Mouse (Mus musculus) embryonic stem cell, embryonic (primary cell): Measurements from ENCODE around the gene Cldn5.

Experiments used
- CTCF ChIA-PET, 4 experiments: fragments of 300-600 bp in 2 of 4; fragments of 350-600 bp in 2 of 4; sonication (Branson Sonifier 250); formaldehyde crosslinking; loops; one replicate each; lab custom pipeline; 2022; ENCODE audit warnings: inconsistent platforms in 2 of 4; lab: Charles Lee
- POLR2A ChIA-PET, 4 experiments: fragments of 300-600 bp in 2 of 4; fragments of 350-600 bp in 2 of 4; sonication (Branson Sonifier 250); formaldehyde crosslinking; loops; one replicate each; lab custom pipeline; 2022; ENCODE audit warnings: antibody characterized with exemption in 4 of 4, inconsistent platforms in 1 of 4; lab: Charles Lee

Gene Cldn5

GRCm38 (mm10) chr16:18775621-18776555, 759 bp upstream of the Cldn5 start:
- POLR2A ChIA-PET, result interaction anchor here in 3 of 4 experiments (0.6 to 5.4 kb wide), 101 partner anchors 7 to 1614 kb away, joined by 3 to 83 read pairs (median 4); partner anchors contain the start of genes Cdc45 (in 3 of the 3), Hira (in 3 of the 3), Mrpl40 (in 3 of the 3) and Ufd1 (in 3 of the 3)
- CTCF ChIA-PET, result interaction anchor here in 3 of 4 experiments (0.6 to 2.0 kb wide), 7 partner anchors 36 to 89 kb away, joined by 3 to 11 read pairs (median 4); partner anchors contain the start of genes Cdc45 (in 1 of the 3) and Ufd1 (in 1 of the 3)

GRCm38 (mm10) chr16:18777101-18778080, 744 bp downstream of the Cldn5 start:
- POLR2A ChIA-PET, result interaction anchor here in 3 of 4 experiments (0.5 to 5.4 kb wide), 101 partner anchors 7 to 1613 kb away, joined by 3 to 83 read pairs (median 5); partner anchors contain the start of genes Cdc45 (in 3 of the 3), Hira (in 3 of the 3), Mrpl40 (in 3 of the 3) and Ufd1 (in 3 of the 3)
- CTCF ChIA-PET, result interaction anchor here in 3 of 4 experiments (0.6 to 2.0 kb wide), 9 partner anchors 35 to 423 kb away, joined by 3 to 11 read pairs (median 4); partner anchors contain the start of genes Cdc45 (in 1 of the 3) and Ufd1 (in 1 of the 3)

DNA sequence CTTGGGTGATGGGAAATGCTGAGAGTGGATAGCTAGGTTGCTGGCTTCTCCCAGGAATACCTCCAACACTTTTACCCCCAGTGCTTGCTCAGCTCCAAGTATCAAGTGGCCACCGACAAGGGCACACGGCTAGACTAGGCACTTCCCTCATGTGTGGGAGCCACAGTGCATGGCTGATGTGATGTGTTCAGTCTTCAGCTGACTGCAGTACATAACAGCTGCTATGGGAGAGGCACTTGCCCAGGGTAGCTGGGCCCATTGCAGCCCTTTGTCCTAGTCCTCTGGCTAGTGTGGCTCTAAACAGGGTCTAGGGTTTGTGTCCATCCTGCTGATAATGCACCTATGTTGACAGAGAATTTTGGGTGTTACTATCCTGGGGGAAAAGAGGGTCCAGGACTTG, 1.8 kb downstream of the Cldn5 start:
- ChIA-PET POLR2A (interaction anchor here in 3 of 4 experiments (0.6 to 5.4 kb wide), 34 partner anchors 8 to 689 kb away, joined by 3 to 83 read pairs (median 8); partner anchors contain the start of genes Cdc45 (in 3 of the 3), Ufd1 (in 3 of the 3), 2510002D24Rik (in 1 of the 3) and Gm28539 (in 1 of the 3)), CTCF (interaction anchor here in 1 of 4 experiments (1.3 kb wide), 1 partner anchor 83 kb away, joined by 3 read pairs; no protein-coding TSS in a partner anchor)

GRCm38 (mm10) chr16:18781810-18782209, 5.2 kb downstream of the Cldn5 start:
- ChIA-PET POLR2A (interaction anchor here in 2 of 4 experiments (1.1 to 1.8 kb wide), 7 partner anchors 10 to 165 kb away, joined by 3 to 10 read pairs (median 5); partner anchors contain the start of genes Cdc45 (in 2 of the 2), Ufd1 (in 2 of the 2), 2510002D24Rik (in 1 of the 2) and Gm28539 (in 1 of the 2)), CTCF (interaction anchor here in 1 of 4 experiments (1.2 to 2.1 kb wide), 2 partner anchors 85 to 94 kb away, joined by 3 to 8 read pairs; no protein-coding TSS in a partner anchor)

DNA sequence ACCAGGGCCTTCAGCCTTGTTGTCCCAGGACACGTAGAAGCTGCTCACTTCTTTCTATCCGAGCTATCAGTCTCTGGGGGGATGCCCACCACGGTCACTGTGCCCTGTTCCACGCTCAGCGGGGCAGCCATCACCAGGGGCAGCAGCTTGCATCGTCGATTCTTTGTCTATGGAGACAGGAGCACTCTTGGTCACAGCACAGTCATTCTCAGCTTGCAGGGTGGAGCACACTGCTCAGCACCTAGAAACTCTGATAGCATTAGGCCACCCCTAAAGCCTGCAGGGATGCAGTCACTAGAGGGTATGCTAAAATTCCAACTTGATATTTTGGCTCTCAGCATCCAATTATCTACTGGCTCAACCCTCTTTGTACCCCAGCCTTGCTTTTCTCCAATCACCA, 8.4 kb downstream of the Cldn5 start:
- CTCF ChIA-PET, result no interaction called here
- POLR2A ChIA-PET, result interaction anchor here in 2 of 4 experiments (0.6 to 2.1 kb wide), 8 partner anchors 8 to 1407 kb away, joined by 3 to 6 read pairs (median 4); partner anchors contain the start of genes Cdc45 (in 1 of the 2), Cldn5 (in 1 of the 2) and Ufd1 (in 1 of the 2)

DNA sequence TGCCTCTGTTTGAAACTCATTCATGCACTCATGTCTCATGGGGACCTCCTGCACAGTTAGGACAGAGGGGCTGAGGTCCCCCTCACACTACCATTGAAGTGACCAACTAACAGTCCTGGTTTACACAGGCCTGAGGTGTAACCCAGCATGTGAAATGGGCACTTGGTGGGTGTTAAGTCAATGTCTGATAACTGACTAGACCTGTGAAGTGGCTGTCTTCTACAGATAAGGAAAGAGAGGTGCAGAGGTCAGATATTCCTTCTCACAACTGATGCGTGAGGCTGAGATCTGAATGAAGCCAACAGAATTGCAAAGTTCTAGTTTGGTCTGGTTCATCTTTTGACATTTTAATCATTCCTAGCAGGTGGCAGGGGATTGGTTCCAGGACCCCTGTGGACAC, 8.8 kb downstream of the Cldn5 start:
- CTCF ChIA-PET, result no interaction called here
- POLR2A ChIA-PET, result interaction anchor here in 2 of 4 experiments (0.6 to 2.1 kb wide), 7 partner anchors 9 to 89 kb away, joined by 3 to 7 read pairs (median 5); partner anchors contain the start of gene Cldn5 (in 2 of the 2)

DNA sequence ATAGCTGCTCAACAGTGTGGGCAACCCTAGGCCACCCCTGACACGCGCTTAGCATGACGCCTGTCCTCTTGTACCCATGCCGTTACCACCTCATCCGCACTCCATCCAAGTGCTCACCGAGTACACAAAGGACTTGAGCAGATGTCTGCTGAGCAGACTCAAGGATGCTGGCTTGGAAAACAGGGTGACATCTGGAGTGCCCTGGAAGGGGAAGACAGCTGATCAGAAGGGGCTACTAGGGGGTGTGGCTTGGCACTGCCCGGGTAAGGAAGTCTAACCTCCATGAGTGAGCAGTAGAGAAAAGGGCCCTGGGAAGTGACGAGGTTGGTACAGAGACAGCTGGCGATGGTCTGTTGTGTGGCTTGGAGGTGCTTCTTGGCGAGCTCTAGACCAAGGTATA, 10.0 kb downstream of the Cldn5 start:
- CTCF ChIA-PET, result interaction anchor here in 1 of 4 experiments (1.3 kb wide), 1 partner anchor 99 kb away, joined by 3 read pairs; no protein-coding TSS in a partner anchor
- POLR2A ChIA-PET, result interaction anchor here in 3 of 4 experiments (1.0 to 3.9 kb wide), 8 partner anchors 8 to 111 kb away, joined by 3 to 13 read pairs (median 6); partner anchors contain the start of genes Cldn5 (in 3 of the 3), 2510002D24Rik (in 1 of the 3), Cdc45 (in 1 of the 3) and Gm28539 (in 1 of the 3)

DNA sequence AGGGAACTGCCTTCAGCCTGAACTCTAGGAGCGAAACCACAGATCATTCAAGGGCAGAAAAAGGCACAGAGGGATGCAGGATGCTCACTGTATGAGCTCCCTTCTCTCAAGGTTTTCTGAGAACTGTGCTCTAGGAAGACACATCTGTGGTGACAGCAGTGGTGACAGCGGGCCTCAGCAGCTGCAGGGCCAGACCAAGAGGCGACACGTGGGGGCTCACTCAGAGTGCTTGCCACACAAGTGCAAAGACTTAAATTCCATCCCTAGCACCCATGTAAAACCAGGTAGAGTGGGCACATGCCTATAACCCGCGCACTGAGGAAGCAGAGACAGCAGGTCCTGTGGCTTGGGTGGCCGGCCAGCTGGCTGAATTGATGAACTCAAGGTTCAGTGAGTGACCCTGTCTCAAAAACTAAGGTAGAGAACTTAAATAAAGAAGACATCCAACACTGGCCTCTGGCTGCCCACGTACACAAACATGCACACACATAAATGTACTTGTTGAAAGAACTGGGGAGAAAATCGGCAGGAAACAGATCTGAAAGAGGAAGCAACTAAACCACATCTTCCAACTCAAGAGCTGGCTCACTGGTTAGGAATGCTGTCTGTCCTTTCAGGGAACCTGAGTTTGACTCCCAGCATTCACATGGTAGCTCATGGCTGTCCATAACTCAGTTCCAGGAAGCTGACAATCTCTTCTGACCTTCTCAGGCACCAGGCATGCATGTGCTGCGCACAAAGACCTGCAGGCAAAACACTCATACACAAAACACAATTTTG, 12.2 kb downstream of the Cldn5 start:
- ChIA-PET POLR2A (interaction anchor here in 3 of 4 experiments (0.8 to 3.9 kb wide), 9 partner anchors 9 to 23 kb away, joined by 3 to 15 read pairs (median 5); partner anchors contain the start of genes Cldn5 (in 3 of the 3), Cdc45 (in 2 of the 3) and Ufd1 (in 2 of the 3)), CTCF (interaction anchor here in 2 of 4 experiments (0.6 to 0.9 kb wide), 2 partner anchors 101 to 141 kb away, joined by 3 read pairs; no protein-coding TSS in a partner anchor)

- ChIA-PET POLR2A (interaction anchor here in 3 of 4 experiments (0.6 to 3.6 kb wide), 9 partner anchors 16 to 98 kb away, joined by 3 to 18 read pairs (median 4); partner anchors contain the start of genes Cdc45 (in 2 of the 3), Ufd1 (in 2 of the 3), Cldn5 (in 1 of the 3) and Hira (in 1 of the 3)), CTCF (interaction anchor here in 1 of 4 experiments (0.6 kb wide), 1 partner anchor 129 kb away, joined by 3 read pairs; no protein-coding TSS in a partner anchor)
Observed at GRCm38 (mm10) chr16:18795223-18795899, 18.7 kb downstream of the Cldn5 start.

DNA sequence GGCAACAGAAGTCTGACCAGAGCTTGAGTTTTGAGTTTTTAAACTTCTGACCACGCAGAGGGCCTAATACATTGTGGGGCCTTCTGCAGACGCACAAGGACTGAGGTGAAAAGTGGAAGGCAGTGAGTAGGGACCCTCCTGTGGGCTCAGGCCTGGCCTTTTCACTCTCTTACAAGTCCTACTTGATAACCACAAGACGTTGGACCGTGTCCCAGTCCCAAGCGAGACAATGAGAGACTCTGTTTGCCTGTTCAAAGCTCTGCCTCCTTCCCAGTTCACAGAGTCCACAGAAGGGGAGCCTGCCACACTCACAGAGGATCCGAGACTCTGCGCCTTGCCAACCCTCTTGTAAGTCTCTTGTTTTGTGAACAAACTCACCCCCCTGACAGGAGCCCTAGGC, 20.0 kb downstream of the Cldn5 start:
- ChIA-PET POLR2A (interaction anchor here in 2 of 4 experiments (1.1 to 5.6 kb wide), 6 partner anchors 12 to 33 kb away, joined by 4 to 49 read pairs (median 12); partner anchors contain the start of genes Cdc45 (in 2 of the 2), Ufd1 (in 2 of the 2) and Cldn5 (in 1 of the 2)), CTCF (no interaction called here)

GRCm38 (mm10) chr16:18798151-18798550, 21.5 kb downstream of the Cldn5 start:
- ChIA-PET CTCF (interaction anchor here in 2 of 4 experiments (0.8 to 1.5 kb wide), 6 partner anchors 13 to 102 kb away, joined by 3 to 11 read pairs (median 4); partner anchors contain the start of genes 2510002D24Rik (in 1 of the 2), Cdc45 (in 1 of the 2), Gm28539 (in 1 of the 2) and Ufd1 (in 1 of the 2)), POLR2A (interaction anchor here in 2 of 4 experiments (0.8 to 5.6 kb wide), 10 partner anchors 10 to 102 kb away, joined by 4 to 49 read pairs (median 6); partner anchors contain the start of genes Cdc45 (in 2 of the 2), Ufd1 (in 2 of the 2), Cldn5 (in 1 of the 2) and Hira (in 1 of the 2))

- ChIA-PET POLR2A (interaction anchor here in 3 of 4 experiments (0.5 to 5.6 kb wide), 12 partner anchors 8 to 111 kb away, joined by 3 to 49 read pairs (median 5); partner anchors contain the start of genes Cdc45 (in 2 of the 3), Cldn5 (in 2 of the 3) and Ufd1 (in 2 of the 3)), CTCF (interaction anchor here in 3 of 4 experiments (0.5 to 1.5 kb wide), 11 partner anchors 13 to 112 kb away, joined by 3 to 11 read pairs (median 3); partner anchors contain the start of genes 2510002D24Rik (in 1 of the 3), Cdc45 (in 1 of the 3), Gm28539 (in 1 of the 3) and Ufd1 (in 1 of the 3))
Observed at GRCm38 (mm10) chr16:18798841-18799240, 22.2 kb downstream of the Cldn5 start.

DNA sequence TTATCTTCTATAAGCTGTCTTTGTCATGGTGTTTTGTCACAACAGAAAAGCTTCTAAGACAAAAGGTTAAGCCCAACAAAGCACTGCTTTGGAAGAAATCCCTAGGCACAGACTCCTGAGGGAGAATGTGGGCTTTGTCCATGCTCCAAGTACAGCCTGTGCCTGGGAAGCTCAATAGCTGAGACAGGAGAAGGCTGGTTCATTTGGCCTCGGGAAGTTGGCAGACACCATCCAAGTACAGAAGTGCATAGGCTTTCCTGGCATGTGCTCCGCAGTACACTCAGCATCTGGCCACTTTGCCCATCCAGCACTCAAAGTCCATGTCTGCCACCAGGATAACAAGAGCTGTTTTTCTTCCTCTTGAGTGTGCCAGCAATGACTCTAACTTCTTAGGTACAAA, 29.1 kb downstream of the Cldn5 start:
- POLR2A ChIA-PET, result interaction anchor here in 2 of 4 experiments (0.6 to 1.9 kb wide), 9 partner anchors 13 to 131 kb away, joined by 3 to 8 read pairs (median 4); partner anchors contain the start of genes 2510002D24Rik (in 1 of the 2), Cldn5 (in 1 of the 2), Gm28539 (in 1 of the 2) and Hira (in 1 of the 2)
- CTCF ChIA-PET, result interaction anchor here in 2 of 4 experiments (0.5 to 0.6 kb wide), 3 partner anchors 41 to 111 kb away, joined by 3 to 5 read pairs (median 3); no protein-coding TSS in a partner anchor

- POLR2A ChIA-PET, result interaction anchor here in 2 of 4 experiments (1.1 to 4.4 kb wide), 6 partner anchors 8 to 68 kb away, joined by 3 to 40 read pairs (median 6); partner anchors contain the start of genes 2510002D24Rik (in 1 of the 2), Cldn5 (in 1 of the 2), Gm28539 (in 1 of the 2) and Hira (in 1 of the 2)
Observed at GRCm38 (mm10) chr16:18809001-18809400, 32.4 kb downstream of the Cldn5 start.

More at GRCm38 (mm10) chr16:18809001-18809400, 32.4 kb downstream of the Cldn5 start:
- CTCF ChIA-PET, result no interaction called here
